Mouse (Mus musculus) ES-E14 (cell line): ENCODE results near the gene Prkch. TPM values are rescaled to one million over a fixed set of nuclear protein-coding genes. Genes with fewer than 3 reads are reported as not detected.

Source experiments
- DNase-seq: peaks from one replicate; pipeline ENCODE4 v3.0.0-alpha.2; 2013; ENCODE audit warnings: low read depth, low spot score
- H3K27ac ChIP-seq: 2 replicates; pipeline ENCODE4 v1.5.1; 2012; ENCODE audit warnings: low read depth, mild to moderate bottlenecking, low read length, moderate library complexity, mixed read lengths; ENCODE audit not compliant: poor library complexity, insufficient read depth, severe bottlenecking
- H3K36me3 ChIP-seq: 2 replicates; pipeline ENCODE4 v1.6.1; 2012; ENCODE audit warnings: mild to moderate bottlenecking, low read length, moderate library complexity, mixed read lengths; ENCODE audit not compliant: control insufficient read depth, poor library complexity, insufficient read depth, severe bottlenecking
- H3K4me1 ChIP-seq, 2 experiments: fragments of 150-350 bp in 1 of 2; sonication (generic) in 1 of 2; 2 replicates each; pipeline ENCODE4 v1.6.1; 2012; ENCODE audit warnings: low read length in 2 of 2, mild to moderate bottlenecking in 1 of 2, mixed read lengths in 1 of 2; ENCODE audit not compliant: control insufficient read depth in 2 of 2, insufficient read depth in 2 of 2, poor library complexity in 1 of 2
- H3K4me3 ChIP-seq, 2 experiments: fragments of 150-350 bp in 1 of 2; sonication (generic) in 1 of 2; 2 replicates each; pipeline ENCODE4 v1.5.1; 2012; ENCODE audit warnings: low read length in 2 of 2, low read depth in 1 of 2, mild to moderate bottlenecking in 1 of 2, mixed read lengths in 1 of 2; ENCODE audit not compliant: insufficient read depth in 1 of 2, poor library complexity in 1 of 2, severe bottlenecking in 1 of 2
- H3K9ac ChIP-seq: 2 replicates; pipeline ENCODE4 v1.6.1; 2012; ENCODE audit warnings: low read depth, mild to moderate bottlenecking, low read length, mixed read lengths; ENCODE audit not compliant: poor library complexity, insufficient read depth, severe bottlenecking
- H3K9me3 ChIP-seq: fragments of 150-350 bp; sonication (generic); 2 replicates; pipeline ENCODE4 v1.6.1; 2012; ENCODE audit warnings: low read depth, mild to moderate bottlenecking, low read length; ENCODE audit not compliant: control insufficient read depth, insufficient read depth
- CHD2 ChIP-seq: IDR thresholded peaks from 2 replicates; pipeline ENCODE4 v1.6.1; 2014; ENCODE audit warnings: mild to moderate bottlenecking, low read depth, low read length, inconsistent platforms
- HCFC1 ChIP-seq: IDR thresholded peaks from 2 replicates; pipeline ENCODE4 v1.6.1; 2012; ENCODE audit warnings: low read length, inconsistent platforms, borderline replicate concordance; ENCODE audit not compliant: insufficient read depth
- MAFK ChIP-seq: IDR thresholded peaks from 2 replicates; pipeline ENCODE4 v1.6.1; 2014; ENCODE audit warnings: mild to moderate bottlenecking, low read depth, low read length, inconsistent platforms; ENCODE audit not compliant: insufficient read depth
- ZC3H11A ChIP-seq: IDR thresholded peaks from 2 replicates; pipeline ENCODE4 v1.6.1; 2012; ENCODE audit warnings: low read depth, mild to moderate bottlenecking, inconsistent platforms, low read length, borderline replicate concordance
- ZNF384 ChIP-seq: IDR thresholded peaks from 2 replicates; pipeline ENCODE4 v1.6.1; 2012; ENCODE audit warnings: low read depth, low read length, inconsistent platforms
- in situ Hi-C, 2 experiments: fragments of 600-800 bp; cut with MboI; formaldehyde crosslinking; loops; one replicate each; pipeline ENCODE4 v1.15.1; 2025; ENCODE audit warnings: low sequenced_read_pairs in 2 of 2, inconsistent platforms in 1 of 2; ENCODE audit not compliant: unreplicated experiment in 2 of 2
- total RNA-seq: library from RNA; depleted of rRNA; stranded (reverse); fragments of 300-350 nt; gene quantifications from 2 replicates; pipeline ENCODE4 v1.2.3, GENCODE M21; 2012

Gene Prkch
- total RNA-seq, 1 experiment, result 2.8 TPM

DNA sequence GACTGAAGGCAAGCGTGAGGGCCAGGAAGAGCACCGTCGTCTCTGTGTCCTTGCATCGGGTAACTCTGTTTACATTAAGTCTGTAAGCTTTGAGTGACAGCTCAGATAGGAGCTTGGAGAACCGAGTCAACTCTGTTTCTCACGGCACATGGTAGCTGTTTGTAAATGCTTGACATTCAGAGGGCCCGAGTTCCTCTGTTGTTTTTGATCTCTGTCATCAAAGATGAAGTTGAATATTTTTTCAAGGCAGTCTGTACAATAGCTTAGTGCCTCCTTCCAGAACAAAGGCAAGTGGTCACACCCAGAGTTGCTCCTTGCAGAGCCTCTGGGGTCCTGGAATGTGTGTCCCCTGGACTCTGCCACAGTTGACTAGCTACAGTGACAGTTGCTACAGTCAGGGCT, 94.8 kb downstream of the Prkch start:
- no peak for TF ChIP-seq ZC3H11A
- TF ChIP-seq CHD2, result no peak
- TF ChIP-seq MAFK, result no peak
- TF ChIP-seq ZNF384, result no peak
- no peak for TF ChIP-seq HCFC1
- no peak overlapping the region for H3K4me3 ChIP-seq
- in situ Hi-C loops, result no loop called here
- no peaks in the 10 kb centered on the region for H3K9me3 ChIP-seq
- H3K36me3 ChIP-seq, result no peaks in the 10 kb centered on the region
- peaks cover 0 to 2% of the 10 kb centered on the region in 2 experiments; a peak in 1 of 4 replicates for H3K4me1 ChIP-seq
- H3K27ac ChIP-seq, result no peak overlapping the region
- DNase-seq, result no peak
- H3K9ac ChIP-seq, result no peak overlapping the region

DNA sequence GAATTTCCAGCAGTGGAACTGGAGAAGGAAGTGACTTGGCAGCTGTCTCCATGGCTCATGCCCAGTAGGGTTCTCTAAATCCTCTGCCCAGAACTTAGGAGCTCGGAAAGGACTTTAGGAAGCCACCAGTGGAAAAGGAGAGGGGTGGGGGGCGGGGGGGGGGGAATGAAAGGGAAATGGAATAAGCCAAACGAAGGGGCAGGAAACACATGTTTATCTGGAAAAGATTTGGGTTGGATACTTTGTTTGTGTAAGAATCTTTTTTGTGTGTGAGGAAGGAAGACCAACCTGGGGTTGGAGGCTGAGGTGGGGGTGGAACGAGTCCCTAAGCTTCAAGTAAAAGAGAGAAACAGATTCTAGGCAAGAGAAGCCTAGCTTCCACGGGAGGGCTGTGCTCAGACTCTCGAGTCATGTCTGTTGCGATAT, 98.3 kb downstream of the Prkch start:
- no peaks in the 10 kb centered on the region for H3K9me3 ChIP-seq
- DNase-seq, result no peak
- H3K9ac ChIP-seq, result no peak overlapping the region
- H3K4me1 ChIP-seq, result no peaks in the 10 kb centered on the region
- H3K27ac ChIP-seq, result no peak overlapping the region
- TF ChIP-seq MAFK (no peak), ZC3H11A (no peak), HCFC1 (no peak), CHD2 (no peak), ZNF384 (no peak)
- in situ Hi-C loops, result no loop called here
- no peaks in the 10 kb centered on the region for H3K36me3 ChIP-seq
- H3K4me3 ChIP-seq, result no peak overlapping the region

DNA sequence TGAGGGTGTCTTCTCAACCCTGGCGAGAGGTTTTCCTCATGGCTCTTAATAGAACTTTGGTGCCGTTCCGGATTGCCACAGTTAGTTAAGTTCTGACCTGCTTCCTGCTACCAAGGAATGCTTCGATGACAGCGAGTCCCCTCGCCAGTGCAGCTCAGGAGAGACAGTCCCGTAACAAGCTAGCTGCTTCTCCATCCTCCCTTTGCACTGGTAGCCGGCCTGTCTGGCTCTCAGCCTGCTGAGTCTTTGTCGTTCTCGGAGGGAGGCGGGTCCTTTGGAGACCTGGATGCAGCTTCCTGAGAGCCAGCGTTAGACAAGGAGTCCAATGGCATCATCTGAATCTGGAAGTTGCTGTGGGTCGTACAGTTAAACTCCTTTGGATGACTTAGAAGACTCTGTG, 101.3 kb downstream of the Prkch start:
- no peaks in the 10 kb centered on the region for H3K36me3 ChIP-seq
- H3K4me1 ChIP-seq, result no peaks in the 10 kb centered on the region
- no peak overlapping the region for H3K4me3 ChIP-seq
- in situ Hi-C loops, result no loop called here
- H3K9me3 ChIP-seq, result no peaks in the 10 kb centered on the region
- no peak for TF ChIP-seq ZNF384
- no peak for TF ChIP-seq ZC3H11A
- TF ChIP-seq MAFK, result no peak
- TF ChIP-seq CHD2, result no peak
- H3K9ac ChIP-seq, result no peak overlapping the region
- no peak overlapping the region for H3K27ac ChIP-seq
- DNase-seq, result no peak

DNA sequence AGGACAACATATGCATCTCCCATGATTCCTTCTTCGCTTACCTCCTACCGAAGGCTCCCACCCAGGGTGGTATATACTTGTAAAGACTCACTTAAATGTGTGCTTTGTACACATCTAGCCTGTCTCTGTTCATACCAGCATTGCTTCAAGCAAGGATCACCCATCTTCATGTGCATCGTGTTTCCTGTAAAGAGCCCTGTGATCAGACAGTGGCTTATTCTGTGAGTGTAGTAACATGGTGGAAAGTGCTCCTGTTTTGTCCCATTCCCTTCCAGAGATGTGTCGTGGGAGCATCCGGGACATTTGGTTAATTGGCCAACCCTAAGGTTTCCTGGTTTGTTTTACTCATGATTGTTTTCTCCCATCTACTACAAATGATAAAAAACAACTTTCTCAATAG, 101.9 kb downstream of the Prkch start:
- H3K36me3 ChIP-seq, result no peaks in the 10 kb centered on the region
- in situ Hi-C loops, result no loop called here
- H3K4me1 ChIP-seq, result no peaks in the 10 kb centered on the region
- no peak for DNase-seq
- no peak overlapping the region for H3K4me3 ChIP-seq
- no peak overlapping the region for H3K27ac ChIP-seq
- no peak overlapping the region for H3K9ac ChIP-seq
- TF ChIP-seq MAFK, result no peak
- no peak for TF ChIP-seq HCFC1
- TF ChIP-seq ZNF384, result no peak
- no peak for TF ChIP-seq ZC3H11A
- TF ChIP-seq CHD2, result no peak
- no peaks in the 10 kb centered on the region for H3K9me3 ChIP-seq
